In the genomic region with DNA sequence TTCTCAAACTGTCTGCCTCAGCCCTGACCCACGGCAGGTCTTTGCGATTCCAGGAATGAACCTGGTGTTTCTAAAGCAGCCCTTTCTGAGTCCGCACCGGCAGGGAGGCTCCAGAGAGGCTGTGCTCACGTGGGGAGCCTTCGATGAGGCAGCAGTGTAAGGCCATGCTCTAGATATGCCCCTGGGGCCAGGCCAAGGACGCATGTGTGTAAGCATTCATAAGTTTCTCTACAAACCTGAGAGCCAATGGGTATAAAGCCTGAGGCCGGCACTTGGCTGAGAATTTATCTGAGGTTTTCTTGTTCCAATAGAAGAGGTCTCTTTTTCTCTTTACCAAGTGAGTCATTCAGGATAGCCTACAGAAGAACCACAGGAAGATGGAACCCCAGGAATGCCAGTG, we compare ENCODE assay signal across 23 mouse cellular contexts. TPM values are rescaled to one million over a fixed set of nuclear protein-coding genes. Genes with fewer than 3 reads are reported as not detected.
A peak's percentile ranks its signal among the peaks of the same experiment; 100 is the strongest.
DNase-seq lines count a peak whose midpoint lies in the region; ATAC-seq and TF ChIP-seq lines count a peak whose summit lies in the region.
"Had no signal": no experiment of that assay in that cellular context is flagged by ENCODE, and none has a peak within 500 bp of the region (broad histone marks: within the 10 kb centered on the region; RNA-seq: fewer than 3 reads in every experiment).

No protein-coding gene starts in this region.

- H3K9ac ChIP-seq in heart, embryonic 16.5 days (ENCODE audit: low read length): no peak overlapping the region
- H3K9ac ChIP-seq: forebrain, embryonic 13.5 days; hindbrain, embryonic 13.5 days; liver, embryonic 13.5 days; lung, embryonic 15.5 days had no signal

- POLR2A ChIA-PET in Patski (lab: Charles Lee): interaction anchor here (1.6 kb wide), 1 partner anchor 14 kb away, joined by 3 read pairs; no protein-coding TSS in a partner anchor

- peak; percentile 72 for ATAC-seq in heart, embryonic 16.5 days (replicated peaks; ENCODE audit: extremely low read depth, insufficient read depth, low FRiP score)
- peak; percentile 89 for ATAC-seq in Patski
- ATAC-seq: forebrain, embryonic 13.5 days; midbrain, embryonic 16.5 days had no signal

- no peaks in the 10 kb centered on the region for H3K27me3 ChIP-seq in heart, embryonic 16.5 days (ENCODE audit: control insufficient read depth, insufficient read depth, low read length)
- no peaks in the 10 kb centered on the region for H3K27me3 ChIP-seq in Patski
- H3K27me3 ChIP-seq: forebrain, embryonic 13.5 days; hindbrain, embryonic 13.5 days; liver, embryonic 13.5 days; lung, embryonic 15.5 days had no signal

- peaks cover 12% of the 10 kb centered on the region for H3K4me1 ChIP-seq in heart, embryonic 16.5 days (ENCODE audit: control insufficient read depth, insufficient read depth, low read length)
- H3K4me1 ChIP-seq: forebrain, embryonic 13.5 days; liver, embryonic 13.5 days; lung, embryonic 15.5 days had no signal

- TF ChIP-seq CTCF in Patski (IDR thresholded peaks at IDR 0.05): no peak

- in situ Hi-C loops in Patski (cut with MboI; ENCODE audit: low pct_unique_long_range_greater_than_20kb): loop anchor here (10.0 to 25.0 kb wide), 6 partner anchors 125 to 1752 kb away; partner anchors contain the start of genes Rpl37a and Xrcc5

- H3K4me3 ChIP-seq in heart, embryonic 16.5 days (ENCODE audit: low read length): no peak overlapping the region
- H3K4me3 ChIP-seq: erythroblast, embryonic 14.5 days; forebrain, embryonic 13.5 days; hindbrain, embryonic 13.5 days; left cerebral cortex, adult 2 months; liver, embryonic 13.5 days; lung, embryonic 15.5 days had no signal

- CTCF ChIA-PET in Patski (lab: Charles Lee): no interaction called here

- peak overlapping the region; percentile 50 for H3K27ac ChIP-seq in heart, embryonic 16.5 days (ENCODE audit: low read length)
- H3K27ac ChIP-seq: forebrain, embryonic 13.5 days; hindbrain, embryonic 13.5 days; left cerebral cortex, adult 2 months; liver, embryonic 13.5 days; lung, embryonic 15.5 days had no signal

- 37% methylated on average over 8 of the region's 8 CpGs for WGBS in heart, embryonic 16.5 days

- H3K36me3 ChIP-seq in heart, embryonic 16.5 days (ENCODE audit: control insufficient read depth, insufficient read depth): no peaks in the 10 kb centered on the region
- H3K36me3 ChIP-seq: liver, embryonic 13.5 days; lung, embryonic 15.5 days had no signal

- peak; percentile 45 to 84 for DNase-seq in adrenal gland, adult (ENCODE audit: inconsistent age in 2 of 2, low spot score in 1 of 2)
- DNase-seq in adrenal gland, postnatal 4 days (ENCODE audit: low spot score in 2 of 2): no peak
- no peak for DNase-seq in heart, adult 18-20 months
- no peak for DNase-seq in Patski (ENCODE audit: low read depth, low spot score)
- peak; percentile 50 to 78 for DNase-seq in adrenal gland, postnatal 36 days
- DNase-seq in left cerebral cortex, adult 11 months (ENCODE audit: low spot score): no peak
- DNase-seq in T-cell, adult 2 months (ENCODE audit: low spot score): no peak
- DNase-seq: cerebellum, adult 2 months; gastrocnemius, postnatal 36 days; kidney, adult 8-10 months; left cerebral cortex, postnatal 4 days; liver, embryonic 13.5 days; lung, postnatal 4 days; right cerebral cortex, adult 18-20 months; thymus, postnatal 14 days had no signal

- no peaks in the 10 kb centered on the region for H3K9me3 ChIP-seq in heart, embryonic 16.5 days (replicated peaks; ENCODE audit: control insufficient read depth, low read length)
- H3K9me3 ChIP-seq: forebrain, embryonic 13.5 days; hindbrain, embryonic 13.5 days; liver, embryonic 13.5 days; lung, embryonic 15.5 days had no signal

- H3K4me2 ChIP-seq in heart, embryonic 16.5 days (ENCODE audit: low read depth, low read length): no peak overlapping the region
- H3K4me2 ChIP-seq: forebrain, embryonic 13.5 days; hindbrain, embryonic 13.5 days; liver, embryonic 13.5 days; lung, embryonic 15.5 days had no signal

RNA-seq across cellular contexts. Expression of gene Igfbp2, which starts 15.1 kb away (rescaled TPM):
- 100 to 1,000 TPM in 1 of 2 experiments, 10 to 100 TPM in 1; 26.7 to 306 TPM for total RNA-seq in adrenal gland, postnatal 4 days (2021)
- 43.3 and 58.6 TPM in 2 replicates for polyA plus RNA-seq in heart, embryonic 16.5 days (2015; fragmentation: Nextera tagmentation; extraction: Ambion mirVana)
- under 1 TPM; 0.37 to 0.51 TPM for total RNA-seq in heart, adult 18-20 months (2021)
- 1,427 TPM for polyA plus RNA-seq in Patski (2021)
- 1 to 10 TPM; 1.8 to 2.0 TPM for total RNA-seq in adrenal gland, postnatal 36 days (2021)
- total RNA-seq: neutrophil, adult 5-6 weeks had no signal

RNA-seq across cellular contexts. Expression of gene Igfbp5, which starts 35.3 kb away (rescaled TPM):
- 100 to 1,000 TPM; 111 to 142 TPM for total RNA-seq in adrenal gland, postnatal 4 days (2021)
- 65.1 and 69.0 TPM in 2 replicates for polyA plus RNA-seq in heart, embryonic 16.5 days (2015; fragmentation: Nextera tagmentation; extraction: Ambion mirVana)
- total RNA-seq in heart, adult 18-20 months (2021): 100 to 1,000 TPM in 1 of 2 experiments, 10 to 100 TPM in 1; 80.7 to 123 TPM
- polyA plus RNA-seq in Patski (2021): 40.8 TPM
- total RNA-seq in adrenal gland, postnatal 36 days (2021): 100 to 1,000 TPM in 1 of 2 experiments, 10 to 100 TPM in 1; 56.7 to 109 TPM
- polyA plus RNA-seq: erythroblast, embryonic 14.5 days had no signal

Comparison
In these comparisons a context has a peak if more than half of its experiments do, and no peak if none do; other contexts are left out.
1. DNase-seq: peak in adrenal gland, adult (2 of 2) and adrenal gland, postnatal 36 days (2 of 2); none in adrenal gland, postnatal 4 days (0 of 2), heart, adult 18-20 months (0 of 2), Patski (single experiment), left cerebral cortex, adult 11 months (single experiment) and T-cell, adult 2 months (single experiment).
2. RNA of gene Igfbp2, which starts 15.1 kb away (total RNA-seq): 26.7 to 306 TPM in adrenal gland, postnatal 4 days; 1.8 to 2.0 TPM in adrenal gland, postnatal 36 days and 0.37 to 0.51 TPM in heart, adult 18-20 months; every median in the first group is over 4 times any median in the second.